Mouse (Mus musculus): Measurements from ENCODE around the gene Zbtb3.
A peak's percentile ranks its signal among the peaks of the same experiment; 100 is the strongest.
"Not testable (repeated sequence)": the region's sequence is repeated elsewhere in the genome, so short reads cannot be mapped to it uniquely, and the experiment has no call there.

Zbtb3 gene

GRCm38 (mm10) chr19:8803204-8803780 is 937 bp downstream of the Zbtb3 start:
- DNase-seq (ENCODE audit: low spot score in 2 of 2) = no peak

GRCm38 (mm10) chr19:8803879-8804660 is 1.7 kb downstream of the Zbtb3 start:
- DNase-seq (ENCODE audit: low spot score in 2 of 2) = no peak

GRCm38 (mm10) chr19:8806810-8807209 is 4.5 kb downstream of the Zbtb3 start:
- DNase-seq (ENCODE audit: low spot score in 2 of 2) = no peak

- no peak for DNase-seq (ENCODE audit: low spot score in 2 of 2)
These were observed 13.5 kb downstream of the Zbtb3 start for GRCm38 (mm10) chr19:8815812-8816211.

GRCm38 (mm10) chr19:8817001-8817400 is 14.6 kb downstream of the Zbtb3 start:
- no peak for DNase-seq (ENCODE audit: low spot score in 2 of 2)

- DNase-seq (ENCODE audit: low spot score in 2 of 2) = no peak
These were observed 16.0 kb downstream of the Zbtb3 start for GRCm38 (mm10) chr19:8818301-8818798.

- DNase-seq (ENCODE audit: low spot score in 2 of 2) = peak; percentile 97 to 98
These were observed 16.6 kb downstream of the Zbtb3 start, which contains the start of gene Ttc9c for GRCm38 (mm10) chr19:8818801-8819595. Gene Ttc9c (minus strand): TSS chr19:8819333.

- peak; percentile 98 for DNase-seq (ENCODE audit: low spot score in 2 of 2)
These were observed 17.5 kb downstream of the Zbtb3 start, which contains the start of gene Hnrnpul2 for GRCm38 (mm10) chr19:8819596-8820423. Gene Hnrnpul2 (plus strand): TSS chr19:8820010.

GRCm38 (mm10) chr19:8820424-8820956 is 18.1 kb downstream of the Zbtb3 start:
- no peak for DNase-seq (ENCODE audit: low spot score in 2 of 2)

- DNase-seq (ENCODE audit: low spot score in 2 of 2) = no peak
These were observed 18.8 kb downstream of the Zbtb3 start for GRCm38 (mm10) chr19:8821146-8821545.

GRCm38 (mm10) chr19:8822696-8823095 is 20.3 kb downstream of the Zbtb3 start:
- no peak for DNase-seq (ENCODE audit: low spot score in 2 of 2)

- DNase-seq (ENCODE audit: low spot score in 2 of 2) = no peak
These were observed 27.3 kb downstream of the Zbtb3 start, which contains the start of gene AC129217.1 for GRCm38 (mm10) chr19:8829660-8830059. Gene AC129217.1 (plus strand): TSS chr19:8829773.

GRCm38 (mm10) chr19:8830664-8831063 is 28.3 kb downstream of the Zbtb3 start:
- no peak for DNase-seq (ENCODE audit: low spot score in 2 of 2)

GRCm38 (mm10) chr19:8831262-8831661 is 28.9 kb downstream of the Zbtb3 start:
- DNase-seq (ENCODE audit: low spot score in 2 of 2) = no peak

- DNase-seq (ENCODE audit: low spot score in 2 of 2) = no peak
These were observed 30.6 kb downstream of the Zbtb3 start for GRCm38 (mm10) chr19:8832971-8833370.

- DNase-seq (ENCODE audit: low spot score in 2 of 2) = not testable (repeated sequence)
These were observed 34.0 kb downstream of the Zbtb3 start for GRCm38 (mm10) chr19:8836327-8836726.

GRCm38 (mm10) chr19:8837251-8837791 is 35.0 kb downstream of the Zbtb3 start, which contains the start of gene Bscl2:
Gene Bscl2 (plus strand): TSS chr19:8837467.
- peak; percentile 85 to 92 for DNase-seq (ENCODE audit: low spot score in 2 of 2)

GRCm38 (mm10) chr19:8838041-8838730 is 35.8 kb downstream of the Zbtb3 start:
- peak in 1 of 2 experiments; percentile 43 for DNase-seq (ENCODE audit: low spot score in 2 of 2)

- peak; percentile 90 for DNase-seq (ENCODE audit: low spot score in 2 of 2)
These were observed 37.0 kb downstream of the Zbtb3 start, which contains the start of gene Gng3 for GRCm38 (mm10) chr19:8839103-8839907. Gene Gng3 (minus strand): TSS chr19:8839194.
